Mouse (Mus musculus) limb, embryonic 11.5 days (tissue): ENCODE results near the gene Mef2a. TPM values are rescaled to one million over a fixed set of nuclear protein-coding genes. Genes with fewer than 3 reads are reported as not detected.

Source experiments
- ATAC-seq: fragments of 200-750 bp; cut with Nextera tagmentation; 2 replicates; pipeline ENCODE4 v1.8.0; 2017; ENCODE audit warnings: low read depth; ENCODE audit not compliant: insufficient number of reproducible peaks, low FRiP score, low TSS enrichment
- DNase-seq: peaks from one replicate; pipeline ENCODE4 v3.0.0-alpha.2; 2015; ENCODE audit warnings: low spot score
- H3K27ac ChIP-seq: fragments of 300-500 bp; sonication (generic); replicated peaks from 2 replicates; pipeline ENCODE4 v1.5.1; 2014; ENCODE audit warnings: low read depth, mild to moderate bottlenecking, low read length
- H3K27me3 ChIP-seq: fragments of 300-500 bp; sonication (generic); 2 replicates; pipeline ENCODE4 v1.6.1; 2014; ENCODE audit warnings: mild to moderate bottlenecking, low read length, mixed read lengths; ENCODE audit not compliant: control insufficient read depth, insufficient read depth
- H3K36me3 ChIP-seq: fragments of 300-500 bp; sonication (generic); 2 replicates; pipeline ENCODE4 v1.6.1; 2014; ENCODE audit warnings: mild to moderate bottlenecking, low read length, moderate library complexity, mixed read lengths; ENCODE audit not compliant: control insufficient read depth, insufficient read depth
- H3K4me1 ChIP-seq: fragments of 300-500 bp; sonication (generic); 2 replicates; pipeline ENCODE4 v1.6.1; 2014; ENCODE audit warnings: low read length, mixed read lengths; ENCODE audit not compliant: control insufficient read depth, insufficient read depth
- H3K4me2 ChIP-seq: fragments of 300-500 bp; sonication (generic); 2 replicates; pipeline ENCODE4 v1.6.1; 2014; ENCODE audit warnings: low read depth, mild to moderate bottlenecking, moderate library complexity; ENCODE audit not compliant: severe bottlenecking
- H3K4me3 ChIP-seq: fragments of 300-500 bp; sonication (generic); 2 replicates; pipeline ENCODE4 v1.5.1; 2014; ENCODE audit warnings: low read depth, low read length
- H3K9ac ChIP-seq: fragments of 300-500 bp; sonication (generic); 2 replicates; pipeline ENCODE4 v1.6.1; 2014; ENCODE audit warnings: mild to moderate bottlenecking, low read length
- H3K9me3 ChIP-seq: fragments of 300-500 bp; sonication (generic); 2 replicates; pipeline ENCODE4 v1.6.1; 2016; ENCODE audit warnings: low read length; ENCODE audit not compliant: control insufficient read depth
- WGBS: fragments of 180-500 bp; shearing (Covaris S2); extraction: QIAGEN DNeasy Blood & Tissue Kit; methylation state at CpG from one replicate; pipeline ENCODE4 v1.1.7; 2014; 5-methylcytosine and 5-hydroxymethylcytosine counted together
- polyA plus RNA-seq: library from polyadenylated mRNA; unstranded; fragments of >200 nt; fragmentation: Nextera tagmentation; extraction: Ambion mirVana; gene quantifications from 2 replicates; pipeline ENCODE4 v1.2.1, GENCODE M21; 2014

The Mef2a gene
- polyA plus RNA-seq, 1 experiment from 2014 or later = 24.0 TPM

DNA sequence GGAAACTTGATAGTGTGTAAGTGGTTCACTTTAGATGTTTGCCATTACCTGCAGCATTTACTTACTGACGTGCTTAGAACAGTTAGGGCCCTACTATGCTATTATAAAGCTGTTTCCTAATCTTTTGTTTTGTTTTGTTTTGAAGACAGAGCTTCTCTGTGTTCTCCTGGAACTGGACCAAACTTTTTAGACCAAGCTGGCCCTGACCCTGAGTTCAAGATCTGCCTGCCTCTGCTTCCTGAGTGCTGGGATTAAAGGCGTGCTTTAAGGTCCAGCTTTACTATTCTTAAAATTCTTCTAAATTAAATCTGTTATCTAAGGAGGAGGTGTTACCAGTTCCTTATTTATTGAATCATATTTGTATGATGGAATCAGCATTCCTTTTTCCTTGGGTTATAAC is 126.6 kb downstream of the Mef2a start:
- Histone ChIP-seq H3K9ac (no peak overlapping the region), H3K27ac (no peak overlapping the region), H3K36me3 (no peaks in the 10 kb centered on the region; the same call in 1 of the 2 replicates), H3K4me1 (no peaks in the 10 kb centered on the region), H3K27me3 (no peaks in the 10 kb centered on the region), H3K9me3 (no peaks in the 10 kb centered on the region), H3K4me3 (no peak overlapping the region), H3K4me2 (no peak overlapping the region)
- no peak for DNase-seq
- no peak for ATAC-seq
- WGBS = 75% methylated on average over 2 of the region's 2 CpGs

DNA sequence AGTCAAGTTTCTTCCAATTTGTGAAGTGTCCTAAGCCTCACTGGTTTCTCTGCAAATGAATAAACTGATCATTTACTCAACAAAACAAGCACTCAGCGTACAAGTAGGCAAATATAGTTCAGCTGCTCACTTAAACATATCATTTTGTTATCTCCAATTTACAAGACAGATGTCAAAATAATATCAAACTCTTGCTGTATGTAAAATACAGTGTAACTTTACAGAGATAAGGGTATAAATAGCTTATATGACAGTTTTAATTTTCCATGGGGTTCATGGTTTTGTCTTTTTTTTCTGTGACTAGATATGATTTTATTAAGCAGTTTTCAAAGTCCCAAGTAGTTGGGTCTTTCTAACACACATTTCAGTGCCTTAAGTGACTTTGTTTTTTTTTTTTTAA is 127.4 kb downstream of the Mef2a start:
- WGBS = 93% methylated on average over 1 of the region's 1 CpGs
- no peak overlapping the region for H3K4me3 ChIP-seq
- H3K27me3 ChIP-seq = no peaks in the 10 kb centered on the region
- H3K4me1 ChIP-seq = no peaks in the 10 kb centered on the region
- H3K9me3 ChIP-seq = no peaks in the 10 kb centered on the region
- H3K4me2 ChIP-seq = no peak overlapping the region
- no peak for DNase-seq
- no peak for ATAC-seq
- H3K9ac ChIP-seq = no peak overlapping the region
- no peak overlapping the region for H3K27ac ChIP-seq
- H3K36me3 ChIP-seq = no peaks in the 10 kb centered on the region; the same call in 1 of the 2 replicates

DNA sequence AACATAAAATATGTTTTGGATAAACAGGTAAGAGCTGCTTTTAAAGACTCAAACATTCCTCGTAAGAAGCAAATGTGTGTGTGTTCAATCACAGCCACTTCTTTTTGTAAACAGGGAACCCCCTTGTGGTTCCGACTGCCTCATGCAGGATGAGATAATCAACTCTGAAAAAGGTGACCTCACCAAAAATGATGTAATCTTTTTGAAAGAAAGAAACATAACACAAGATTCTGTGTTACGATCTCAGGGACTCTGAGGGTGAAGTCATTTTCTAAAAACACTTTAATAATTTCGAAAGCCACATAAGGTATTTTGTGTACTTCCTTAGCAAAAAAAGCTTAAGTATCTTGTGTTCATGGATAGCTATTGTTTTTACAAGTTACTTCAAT is 128.8 kb downstream of the Mef2a start:
- Histone ChIP-seq H3K27ac (no peak overlapping the region), H3K4me1 (no peaks in the 10 kb centered on the region), H3K27me3 (no peaks in the 10 kb centered on the region), H3K36me3 (no peaks in the 10 kb centered on the region), H3K9ac (no peak overlapping the region), H3K4me3 (no peak overlapping the region), H3K4me2 (no peak overlapping the region), H3K9me3 (no peaks in the 10 kb centered on the region)
- WGBS = 76% methylated on average over 4 of the region's 4 CpGs
- ATAC-seq = no peak
- no peak for DNase-seq

DNA sequence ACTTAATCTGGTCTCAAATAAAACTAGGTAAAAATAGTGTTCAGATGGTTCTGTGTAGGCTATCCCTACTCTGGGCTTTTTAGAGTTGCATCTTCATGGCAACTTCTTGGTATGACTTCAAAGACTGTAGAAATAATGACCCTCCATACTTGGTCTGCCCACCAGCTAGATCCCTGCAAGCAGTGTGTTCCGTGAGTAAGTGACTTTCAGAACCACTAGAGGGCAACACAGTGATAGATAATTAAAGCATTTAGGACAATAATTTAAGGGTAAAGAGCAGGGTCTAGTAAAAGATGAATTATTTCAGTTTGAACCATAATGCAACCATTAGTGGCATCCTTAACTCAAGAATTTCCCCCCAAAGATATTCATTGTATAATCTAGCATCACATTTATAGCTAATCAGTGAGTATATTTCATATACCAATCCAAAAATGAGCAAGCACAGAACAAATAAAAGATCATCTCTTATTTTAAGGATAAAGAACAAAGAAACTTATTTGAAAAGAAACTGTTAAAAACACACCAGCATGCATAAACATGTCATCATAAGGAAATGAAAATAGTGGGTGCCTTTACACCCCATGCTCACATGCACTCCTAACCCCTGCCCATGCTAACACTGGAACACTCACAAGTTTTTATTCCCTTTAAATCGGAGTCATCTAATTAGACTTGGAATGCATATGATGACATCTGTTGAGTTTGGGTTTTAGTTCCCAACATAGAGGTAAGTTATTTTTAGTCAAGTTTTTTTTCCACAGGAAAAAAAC is 129.4 kb downstream of the Mef2a start:
- H3K4me3 ChIP-seq = no peak overlapping the region
- WGBS = 57% methylated on average over 2 of the region's 2 CpGs
- no peaks in the 10 kb centered on the region for H3K4me1 ChIP-seq
- H3K27me3 ChIP-seq = no peaks in the 10 kb centered on the region
- H3K4me2 ChIP-seq = no peak overlapping the region
- no peak overlapping the region for H3K9ac ChIP-seq
- no peaks in the 10 kb centered on the region for H3K36me3 ChIP-seq
- ATAC-seq (no peak), DNase-seq (no peak)
- H3K27ac ChIP-seq = no peak overlapping the region
- no peaks in the 10 kb centered on the region for H3K9me3 ChIP-seq

DNA sequence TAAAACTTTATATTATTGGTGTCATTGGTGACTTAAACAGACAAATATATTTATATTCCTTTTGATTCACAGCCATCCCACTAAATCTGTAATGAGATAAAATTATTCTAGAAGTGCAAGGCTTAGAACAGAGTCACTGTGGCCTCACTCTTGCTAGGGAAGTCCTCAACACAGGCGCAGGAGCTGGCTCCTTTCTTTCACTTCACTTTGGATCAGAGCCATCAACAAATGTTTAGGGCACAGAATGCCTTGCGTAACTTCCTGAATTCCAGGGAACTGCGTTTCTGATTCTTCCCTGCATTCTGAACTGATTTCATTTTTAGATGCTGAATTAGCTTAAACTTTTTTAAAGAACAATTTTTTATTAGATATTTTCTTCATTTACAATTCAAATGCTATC is 130.7 kb downstream of the Mef2a start:
- Histone ChIP-seq H3K9ac (no peak overlapping the region), H3K36me3 (no peaks in the 10 kb centered on the region), H3K27ac (no peak overlapping the region), H3K9me3 (no peaks in the 10 kb centered on the region), H3K27me3 (no peaks in the 10 kb centered on the region), H3K4me3 (no peak overlapping the region), H3K4me1 (no peaks in the 10 kb centered on the region), H3K4me2 (no peak overlapping the region)
- WGBS = 93% methylated on average over 3 of the region's 3 CpGs
- ATAC-seq (no peak), DNase-seq (no peak)

DNA sequence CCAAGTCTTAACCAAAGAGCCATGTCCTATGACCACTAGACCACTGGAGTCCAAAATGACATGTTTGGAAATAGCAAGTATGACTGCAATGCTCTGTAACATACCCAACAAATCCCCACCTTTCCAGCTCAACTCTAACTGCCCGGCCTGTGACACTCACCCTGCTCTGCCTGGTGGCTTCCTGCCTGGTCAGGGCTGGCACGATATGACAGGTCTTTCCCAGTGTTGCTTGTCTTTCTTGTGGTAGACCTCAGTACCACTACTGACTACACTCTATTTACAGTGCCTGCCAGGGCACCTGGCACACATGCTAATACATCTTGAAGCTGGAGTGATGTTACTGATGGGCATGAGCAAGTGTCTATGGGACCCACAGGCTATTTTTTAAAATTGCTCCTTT is 134.9 kb downstream of the Mef2a start:
- Histone ChIP-seq H3K4me1 (no peaks in the 10 kb centered on the region), H3K27ac (no peak overlapping the region), H3K27me3 (no peaks in the 10 kb centered on the region), H3K4me3 (no peak overlapping the region), H3K4me2 (no peak overlapping the region), H3K9me3 (no peaks in the 10 kb centered on the region), H3K36me3 (peaks cover 3% of the 10 kb centered on the region; the same call in 1 of the 2 replicates), H3K9ac (no peak overlapping the region)
- DNase-seq = no peak
- 89% methylated on average over 2 of the region's 2 CpGs for WGBS
- no peak for ATAC-seq

DNA sequence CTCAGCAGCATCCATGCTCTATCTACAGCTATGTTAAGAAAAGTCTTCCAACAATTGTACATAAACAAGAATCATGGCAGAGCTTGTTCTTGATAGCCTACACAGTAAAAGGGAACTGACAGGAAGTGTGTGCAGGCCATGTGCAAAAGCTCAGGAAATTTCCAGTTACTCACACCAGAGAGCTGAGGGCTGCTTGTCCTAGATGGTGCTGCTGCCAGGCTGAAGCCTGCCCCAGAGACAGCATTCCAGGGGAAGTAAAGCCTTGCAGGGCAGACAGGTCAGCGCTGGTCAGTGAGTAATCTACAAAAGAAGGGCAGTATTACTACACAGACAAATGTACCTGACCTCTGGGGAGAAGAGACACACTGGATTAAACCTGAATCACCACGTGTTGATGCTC is 136.3 kb downstream of the Mef2a start:
- H3K9ac ChIP-seq = no peak overlapping the region
- peaks cover 3% of the 10 kb centered on the region; the same call in 1 of the 2 replicates for H3K36me3 ChIP-seq
- DNase-seq (peak; percentile 9), ATAC-seq (no peak)
- WGBS = 94% methylated on average over 2 of the region's 2 CpGs
- H3K4me1 ChIP-seq = no peaks in the 10 kb centered on the region
- no peaks in the 10 kb centered on the region for H3K9me3 ChIP-seq
- H3K27ac ChIP-seq = no peak overlapping the region
- no peaks in the 10 kb centered on the region for H3K27me3 ChIP-seq
- no peak overlapping the region for H3K4me2 ChIP-seq
- H3K4me3 ChIP-seq = no peak overlapping the region

DNA sequence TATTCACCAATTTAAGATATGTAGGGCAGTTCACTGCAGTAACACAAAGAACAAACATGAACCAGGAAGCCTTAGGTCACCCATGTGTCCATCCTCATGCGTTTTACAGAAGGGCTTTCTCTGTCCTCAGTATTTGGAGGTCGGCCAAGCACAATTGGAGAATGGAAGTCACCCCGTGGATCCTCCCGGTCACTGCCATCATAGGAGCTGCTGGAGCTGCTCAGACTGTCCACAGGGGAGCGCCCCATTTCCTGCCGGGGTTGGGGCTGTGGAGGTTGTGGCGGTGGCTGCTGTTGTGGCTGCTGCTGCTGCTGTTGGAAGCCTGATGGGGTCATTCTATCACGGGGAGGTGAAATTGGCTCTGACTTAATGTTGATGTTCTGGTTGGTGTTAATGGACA is 137.9 kb downstream of the Mef2a start:
- Histone ChIP-seq H3K9me3 (no peaks in the 10 kb centered on the region), H3K9ac (no peak overlapping the region), H3K4me3 (no peak overlapping the region), H3K4me2 (no peak overlapping the region), H3K27me3 (no peaks in the 10 kb centered on the region), H3K36me3 (peaks cover 3% of the 10 kb centered on the region; the same call in 1 of the 2 replicates), H3K27ac (no peak overlapping the region), H3K4me1 (no peaks in the 10 kb centered on the region)
- ATAC-seq (no peak), DNase-seq (peak; percentile 19)
- WGBS = 84% methylated on average over 8 of the region's 8 CpGs

DNA sequence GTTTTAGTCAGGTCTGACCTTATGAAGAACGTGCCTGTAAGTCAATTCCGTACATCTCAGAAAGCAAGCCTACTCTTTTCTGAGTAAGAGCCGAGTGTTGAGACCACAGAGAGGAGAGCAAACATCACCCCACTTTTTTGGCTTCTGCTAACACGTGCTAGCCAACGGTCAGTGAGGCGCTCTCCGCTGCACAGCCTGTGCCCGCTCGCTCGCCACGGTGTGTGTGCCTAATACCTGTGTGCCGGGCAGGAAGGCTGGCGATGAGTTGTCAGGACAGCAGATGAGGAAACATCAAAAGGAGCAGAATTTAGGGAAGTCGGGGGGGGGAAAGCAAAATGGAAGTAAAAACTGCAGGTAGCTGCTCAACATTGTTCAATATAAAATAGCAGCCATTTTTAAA is 140.2 kb downstream of the Mef2a start:
- Histone ChIP-seq H3K36me3 (peaks cover 3% of the 10 kb centered on the region; the same call in 1 of the 2 replicates), H3K27me3 (no peaks in the 10 kb centered on the region), H3K4me1 (no peaks in the 10 kb centered on the region), H3K4me2 (no peak overlapping the region), H3K9me3 (no peaks in the 10 kb centered on the region), H3K4me3 (no peak overlapping the region), H3K27ac (no peak overlapping the region), H3K9ac (no peak overlapping the region)
- WGBS = 91% methylated on average over 14 of the region's 14 CpGs
- DNase-seq (peak; percentile 10), ATAC-seq (no peak)
